Mouse (Mus musculus) brain, embryonic 14.5 days (tissue): ENCODE measurements around the gene Ikzf2.

Experiments
- CTCF ChIP-seq: fragments of 200-500 bp; IDR thresholded peaks from 2 replicates; pipeline ENCODE4 v1.5.1; 2012; ENCODE audit warnings: inconsistent platforms, mild to moderate bottlenecking, moderate library complexity, borderline replicate concordance; ENCODE audit not compliant: insufficient read depth, insufficient read length; ENCODE audit errors: extremely low read depth
- POLR2A ChIP-seq: fragments of 200-500 bp; IDR thresholded peaks from 2 replicates; pipeline ENCODE4 v1.6.1; 2012; ENCODE audit warnings: mild to moderate bottlenecking, inconsistent platforms, borderline replicate concordance; ENCODE audit not compliant: poor library complexity, insufficient read depth, insufficient read length, severe bottlenecking; ENCODE audit errors: extremely low read depth

DNA sequence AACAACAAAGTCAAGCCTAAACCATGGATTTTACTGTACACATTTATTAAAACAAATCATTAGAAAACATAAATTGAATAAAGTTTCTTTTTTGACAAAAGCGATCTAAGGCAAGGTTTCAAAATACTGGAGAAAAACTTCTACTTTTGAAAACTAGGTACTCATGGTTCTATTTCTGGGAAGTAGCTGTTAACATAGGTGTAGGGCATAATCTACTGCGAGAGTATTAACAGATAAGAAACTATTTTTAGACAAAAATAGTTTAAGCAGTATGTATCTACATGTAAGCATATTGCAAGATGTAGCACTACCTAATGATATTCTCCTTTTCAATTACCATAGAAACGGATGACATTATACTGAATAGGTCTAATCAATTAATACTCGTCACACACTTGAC lies 137.1 kb downstream of the Ikzf2 start:
- no peak for TF ChIP-seq CTCF
- no peak for TF ChIP-seq POLR2A
